ENCODE assay signal across 8 mouse cellular contexts in the genomic region with DNA sequence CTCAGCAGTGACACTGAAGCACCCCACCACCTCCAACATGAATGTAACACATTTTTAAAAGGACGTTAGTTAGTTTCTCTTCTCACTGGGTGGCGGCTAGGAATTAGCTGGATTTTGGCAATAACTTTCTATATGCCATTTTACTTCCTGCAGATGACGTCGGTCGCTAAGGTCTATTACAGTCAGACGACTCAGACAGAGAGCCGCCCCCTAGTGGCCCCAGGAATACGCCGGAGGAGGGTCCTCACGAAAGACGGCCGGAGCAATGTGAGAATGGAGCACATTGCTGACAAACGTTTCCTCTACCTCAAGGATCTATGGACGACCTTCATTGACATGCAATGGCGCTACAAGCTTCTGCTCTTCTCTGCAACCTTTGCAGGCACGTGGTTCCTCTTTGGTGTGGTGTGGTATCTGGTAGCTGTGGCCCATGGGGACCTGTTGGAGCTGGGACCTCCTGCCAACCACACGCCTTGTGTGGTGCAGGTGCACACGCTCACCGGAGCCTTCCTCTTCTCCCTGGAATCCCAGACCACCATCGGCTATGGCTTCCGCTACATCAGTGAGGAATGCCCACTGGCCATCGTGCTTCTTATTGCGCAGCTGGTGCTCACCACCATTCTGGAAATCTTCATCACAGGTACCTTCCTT. TPM values are rescaled to one million over a fixed set of nuclear protein-coding genes. Genes with fewer than 3 reads are reported as not detected.
A peak's percentile ranks its signal among the peaks of the same experiment; 100 is the strongest.
DNase-seq lines count a peak whose midpoint lies in the region; ATAC-seq and TF ChIP-seq lines count a peak whose summit lies in the region.

No protein-coding gene starts in this region.

- no peaks in the 10 kb centered on the region for H3K9me3 ChIP-seq in E14TG2a.4 (ENCODE audit: low read length)
- H3K9me3 ChIP-seq in embryonic facial prominence, embryonic 10.5 days, result no peaks in the 10 kb centered on the region
- H3K9me3 ChIP-seq in hindbrain, embryonic 12.5 days (replicated peaks), result no peaks in the 10 kb centered on the region
- H3K9me3 ChIP-seq in liver, embryonic 13.5 days (replicated peaks), result no peaks in the 10 kb centered on the region

- 30% methylated on average over 23 of the region's 23 CpGs for WGBS in embryonic facial prominence, embryonic 10.5 days
- WGBS in hindbrain, embryonic 12.5 days, result 35% methylated on average over 23 of the region's 23 CpGs
- 27% methylated on average over 23 of the region's 23 CpGs for WGBS in liver, embryonic 13.5 days (ENCODE audit: insufficient replicate concordance)

- H3K4me3 ChIP-seq in E14TG2a.4 (replicated peaks; ENCODE audit: low read length), result peak overlapping the region; percentile 71
- peak overlapping the region; percentile 26 for H3K4me3 ChIP-seq in embryonic facial prominence, embryonic 10.5 days
- no peak overlapping the region for H3K4me3 ChIP-seq in hindbrain, embryonic 12.5 days
- no peak overlapping the region for H3K4me3 ChIP-seq in liver, embryonic 13.5 days (replicated peaks)

- H3K9ac ChIP-seq in hindbrain, embryonic 12.5 days, result no peak overlapping the region
- H3K9ac ChIP-seq in liver, embryonic 13.5 days, result no peak overlapping the region

- DNase-seq in cerebellum, postnatal 10 days, result peak; percentile 83 to 86
- no peak for DNase-seq in cerebellum, adult 9-10 months
- DNase-seq in embryonic facial prominence, embryonic 10.5 days (ENCODE audit: low spot score), result peak; percentile 77
- peak; percentile 30 for DNase-seq in liver, embryonic 13.5 days
- DNase-seq in natural killer cell, adult 2 months (ENCODE audit: low spot score in 2 of 2), result peak; percentile 62 to 78
- DNase-seq in thymus, postnatal 36 days, result peak; percentile 82 to 83

- no peaks in the 10 kb centered on the region for H3K36me3 ChIP-seq in E14TG2a.4 (ENCODE audit: insufficient read depth, low read length)
- H3K36me3 ChIP-seq in embryonic facial prominence, embryonic 10.5 days (replicated peaks), result no peaks in the 10 kb centered on the region
- no peaks in the 10 kb centered on the region for H3K36me3 ChIP-seq in hindbrain, embryonic 12.5 days
- no peaks in the 10 kb centered on the region for H3K36me3 ChIP-seq in liver, embryonic 13.5 days

- ATAC-seq in hindbrain, embryonic 12.5 days (ENCODE audit: low FRiP score), result 0 out of 2 replicates have a peak, but pooled peaks have one; percentile 33
- ATAC-seq in liver, embryonic 13.5 days (ENCODE audit: low read depth), result no peak

- H3K27ac ChIP-seq in embryonic facial prominence, embryonic 10.5 days (replicated peaks), result no peak overlapping the region
- no peak overlapping the region for H3K27ac ChIP-seq in hindbrain, embryonic 12.5 days
- H3K27ac ChIP-seq in liver, embryonic 13.5 days, result no peak overlapping the region

- peaks cover 23% of the 10 kb centered on the region for H3K4me1 ChIP-seq in E14TG2a.4 (replicated peaks; ENCODE audit: low read depth, low read length)
- H3K4me1 ChIP-seq in embryonic facial prominence, embryonic 10.5 days, result peaks cover 11% of the 10 kb centered on the region; the same call in 1 of the 2 replicates
- no peaks in the 10 kb centered on the region; the same call in 1 of the 2 replicates for H3K4me1 ChIP-seq in hindbrain, embryonic 12.5 days
- H3K4me1 ChIP-seq in liver, embryonic 13.5 days (replicated peaks), result peaks cover 20% of the 10 kb centered on the region

- 0 out of 2 replicates have a peak overlapping the region, but pooled peaks have one; percentile 9 for H3K4me2 ChIP-seq in hindbrain, embryonic 12.5 days (replicated peaks)
- peak overlapping the region; percentile 34 for H3K4me2 ChIP-seq in liver, embryonic 13.5 days

- H3K27me3 ChIP-seq in E14TG2a.4 (ENCODE audit: insufficient read depth, low read length), result peaks cover 35% of the 10 kb centered on the region
- H3K27me3 ChIP-seq in embryonic facial prominence, embryonic 10.5 days (replicated peaks; ENCODE audit: low read depth, poor library complexity, severe bottlenecking), result peaks cover 14% of the 10 kb centered on the region
- H3K27me3 ChIP-seq in hindbrain, embryonic 12.5 days, result no peaks in the 10 kb centered on the region
- H3K27me3 ChIP-seq in liver, embryonic 13.5 days, result peaks cover 2% of the 10 kb centered on the region

- peak; percentile 63 for TF ChIP-seq CTCF in E14TG2a.4 (conservative IDR thresholded peaks at IDR 0.05; ENCODE audit: low read length)

RNA-seq across cellular contexts. Expression of gene Pigm, which starts 7.5 kb away (rescaled TPM):
- 10.2 and 11.1 TPM in 2 replicates for polyA plus RNA-seq in embryonic facial prominence, embryonic 10.5 days (2016; fragmentation: Nextera tagmentation; extraction: Ambion mirVana)
- polyA plus RNA-seq in hindbrain, embryonic 12.5 days (2016; fragmentation: Nextera tagmentation; extraction: Ambion mirVana), result 9.4 and 9.8 TPM in 2 replicates
- polyA plus RNA-seq in liver, embryonic 13.5 days (2015; fragmentation: Nextera tagmentation; extraction: Ambion mirVana), result 2.4 and 2.7 TPM in 2 replicates

RNA-seq across cellular contexts. Expression of gene Kcnj10, which starts 27.9 kb away (rescaled TPM):
- polyA plus RNA-seq in embryonic facial prominence, embryonic 10.5 days (2016; fragmentation: Nextera tagmentation; extraction: Ambion mirVana), result 0.09 and 0.15 TPM in 2 replicates
- 0.53 and 0.83 TPM in 2 replicates for polyA plus RNA-seq in hindbrain, embryonic 12.5 days (2016; fragmentation: Nextera tagmentation; extraction: Ambion mirVana)
- 0.03 and 0.07 TPM in 2 replicates for polyA plus RNA-seq in liver, embryonic 13.5 days (2015; fragmentation: Nextera tagmentation; extraction: Ambion mirVana)

RNA-seq across cellular contexts. Expression of gene Kcnj9, which starts 39.8 kb away (rescaled TPM):
- 0.10 and 0.11 TPM in 2 replicates for polyA plus RNA-seq in embryonic facial prominence, embryonic 10.5 days (2016; fragmentation: Nextera tagmentation; extraction: Ambion mirVana)
- polyA plus RNA-seq in hindbrain, embryonic 12.5 days (2016; fragmentation: Nextera tagmentation; extraction: Ambion mirVana), result 1.2 and 2.0 TPM in 2 replicates
- polyA plus RNA-seq in liver, embryonic 13.5 days (2015; fragmentation: Nextera tagmentation; extraction: Ambion mirVana), result 0.05 TPM in 1 of 2 replicates, not detected in the other

Comparison
In these comparisons a context has a peak if more than half of its experiments do, and no peak if none do; other contexts are left out.
1. H3K4me3 ChIP-seq: peak in E14TG2a.4 (single experiment) and embryonic facial prominence, embryonic 10.5 days (single experiment); none in hindbrain, embryonic 12.5 days (single experiment) and liver, embryonic 13.5 days (single experiment).